Mouse (Mus musculus): ENCODE results near the gene Ank2.

DNA sequence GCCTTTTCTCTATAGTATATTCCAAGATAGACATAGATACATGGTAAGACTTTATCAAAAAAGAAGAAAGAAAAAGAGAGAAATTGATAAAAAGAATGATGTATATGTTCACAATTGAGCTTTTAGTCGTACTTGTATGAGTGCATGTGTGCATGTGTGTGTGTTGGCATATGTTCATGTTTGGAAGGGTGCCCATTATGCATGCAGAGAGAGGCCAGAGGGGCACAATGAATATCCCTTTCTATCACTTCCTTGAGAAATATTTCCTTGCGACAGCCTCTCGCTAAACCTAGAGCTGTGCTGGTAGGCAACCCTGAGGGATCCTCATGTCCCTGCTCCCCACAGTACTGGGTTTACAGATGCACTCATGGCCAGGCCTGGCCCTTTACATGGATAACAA, 341.4 kb downstream of the Ank2 start:
- TF ChIP-seq CTCF (IDR thresholded peaks at IDR 0.05; ENCODE audit: insufficient read depth, low read depth, low read length) (no peak), POLR2A (IDR thresholded peaks at IDR 0.05; ENCODE audit: insufficient read depth, low read depth, low read length) (no peak)
